20 mouse cellular contexts compared by ENCODE assay signal in genomic region chr12:69453544-69453943, GRCm38 (mm10).
DNase-seq lines count a peak whose midpoint lies in the region; ATAC-seq and TF ChIP-seq lines count a peak whose summit lies in the region.
"Had no signal": no experiment of that assay in that cellular context is flagged by ENCODE, and none has a peak within 500 bp of the region (broad histone marks: within the 10 kb centered on the region; RNA-seq: fewer than 3 reads in every experiment).

No protein-coding gene starts in this region.

- peak; percentile 77 for ATAC-seq in lung, postnatal 0 days
- ATAC-seq: forebrain, embryonic 14.5 days; forebrain, postnatal 0 days had no signal

- WGBS in lung, postnatal 0 days, result 56% methylated on average over 6 of the region's 6 CpGs
- WGBS in lung, adult 2 months, result 73% methylated on average over 6 of the region's 6 CpGs

- TF ChIP-seq EP300 in lung, postnatal 0 days (IDR thresholded peaks at IDR 0.05), result peak; percentile 98

- peak overlapping the region; percentile 4; the same call in 1 of the 2 replicates for H3K27ac ChIP-seq in lung, postnatal 0 days (ENCODE audit: low read length)
- H3K27ac ChIP-seq: embryonic facial prominence, embryonic 10.5 days; embryonic facial prominence, embryonic 12.5 days; forebrain, embryonic 12.5 days had no signal

- H3K36me3 ChIP-seq in lung, postnatal 0 days (ENCODE audit: insufficient read depth, low read length), result no peaks in the 10 kb centered on the region
- H3K36me3 ChIP-seq: embryonic facial prominence, embryonic 10.5 days; embryonic facial prominence, embryonic 12.5 days; forebrain, embryonic 12.5 days had no signal

- no peaks in the 10 kb centered on the region for H3K27me3 ChIP-seq in lung, postnatal 0 days (replicated peaks; ENCODE audit: insufficient read depth, low read length)
- H3K27me3 ChIP-seq: embryonic facial prominence, embryonic 12.5 days; forebrain, embryonic 12.5 days had no signal

- DNase-seq in heart, adult 11 months, result peak; percentile 86
- DNase-seq in heart, postnatal 25 days (ENCODE audit: low spot score), result no peak
- DNase-seq in lung, postnatal 0 days (ENCODE audit: low spot score), result peak; percentile 83
- no peak for DNase-seq in lung, adult 2 months
- DNase-seq in lung, postnatal 36 days, result peak; percentile 72
- DNase-seq in cerebellum, postnatal 4 days (ENCODE audit: low spot score in 2 of 2), result no peak
- DNase-seq: adrenal gland, adult 2 months; adrenal gland, postnatal 10 days; adrenal gland, postnatal 25 days; cerebellum, adult 11 months; cerebellum, adult 18-20 months; cerebellum, adult 8-10 months; cerebellum, adult 9-11 months; cerebellum, postnatal 14 days; cerebellum, postnatal 36 days; forebrain, postnatal 0 days had no signal

- no peak overlapping the region for H3K4me2 ChIP-seq in lung, postnatal 0 days (replicated peaks; ENCODE audit: low read depth, low read length)
- H3K4me2 ChIP-seq: embryonic facial prominence, embryonic 12.5 days; forebrain, embryonic 12.5 days had no signal

- TF ChIP-seq POLR2A in lung, adult 2 months (IDR thresholded peaks at IDR 0.05; ENCODE audit: borderline replicate concordance, extremely low read depth, low read depth, low read length), result no peak

- no peak overlapping the region for H3K4me3 ChIP-seq in lung, postnatal 0 days (ENCODE audit: low read depth, low read length)
- no peak overlapping the region for H3K4me3 ChIP-seq in lung, adult 2 months (replicated peaks; ENCODE audit: extremely low read depth, low read depth, low read length)
- H3K4me3 ChIP-seq: embryonic facial prominence, embryonic 10.5 days; embryonic facial prominence, embryonic 12.5 days; forebrain, embryonic 12.5 days had no signal

- 0 out of 2 replicates have a peak, but pooled peaks have one; percentile 3 for TF ChIP-seq CTCF in lung, postnatal 0 days (IDR thresholded peaks at IDR 0.05)
- TF ChIP-seq CTCF in lung, adult 2 months (IDR thresholded peaks at IDR 0.05; ENCODE audit: insufficient read depth, low read length), result no peak

- H3K4me1 ChIP-seq in lung, postnatal 0 days (ENCODE audit: insufficient read depth, low read depth, low read length), result peaks cover 7% of the 10 kb centered on the region; the same call in 1 of the 2 replicates
- peaks cover 17% of the 10 kb centered on the region for H3K4me1 ChIP-seq in lung, adult 2 months (ENCODE audit: control insufficient read depth, insufficient read depth, low read length)
- H3K4me1 ChIP-seq: embryonic facial prominence, embryonic 10.5 days; forebrain, embryonic 12.5 days had no signal

- no peak overlapping the region for H3K9ac ChIP-seq in lung, postnatal 0 days (replicated peaks; ENCODE audit: low read depth)
- H3K9ac ChIP-seq: embryonic facial prominence, embryonic 12.5 days; forebrain, embryonic 12.5 days; forebrain, postnatal 0 days had no signal

- no peaks in the 10 kb centered on the region for H3K9me3 ChIP-seq in lung, postnatal 0 days (ENCODE audit: low read length)
- H3K9me3 ChIP-seq: embryonic facial prominence, embryonic 10.5 days; embryonic facial prominence, embryonic 12.5 days; forebrain, embryonic 12.5 days had no signal

- intact Hi-C loops in heart, postnatal 25 days (cut with DNase I), result no loop called here

Comparison
In these comparisons a context has a peak if more than half of its experiments do, and no peak if none do; other contexts are left out.
1. DNase-seq: peak in heart, adult 11 months (single experiment), lung, postnatal 0 days (single experiment) and lung, postnatal 36 days (single experiment); none in heart, postnatal 25 days (single experiment), lung, adult 2 months (single experiment) and cerebellum, postnatal 4 days (0 of 2).